Mouse (Mus musculus) lung, postnatal 0 days (tissue): Measurements from ENCODE around the gene Olfr735.

Source experiments
- CTCF ChIP-seq: IDR thresholded peaks from 2 replicates; pipeline ENCODE4 v1.5.1; 2016; ENCODE audit warnings: antibody characterized with exemption, mild to moderate bottlenecking
- EP300 ChIP-seq: IDR thresholded peaks from 2 replicates; pipeline ENCODE4 v1.6.1; 2016; ENCODE audit warnings: antibody characterized with exemption, mild to moderate bottlenecking, control low read depth

GRCm38 (mm10) chr14:50301422-50301821, 47.2 kb downstream of the Olfr735 start, which contains the start of gene Olfr733:
- TF ChIP-seq CTCF (no peak), EP300 (no peak)
